Mouse (Mus musculus): ENCODE data around the gene Spata6. TPM values are rescaled to one million over a fixed set of nuclear protein-coding genes. Genes with fewer than 3 reads are reported as not detected.

The Spata6 gene
- polyA plus RNA-seq, 1 experiment: 8.2 TPM

DNA sequence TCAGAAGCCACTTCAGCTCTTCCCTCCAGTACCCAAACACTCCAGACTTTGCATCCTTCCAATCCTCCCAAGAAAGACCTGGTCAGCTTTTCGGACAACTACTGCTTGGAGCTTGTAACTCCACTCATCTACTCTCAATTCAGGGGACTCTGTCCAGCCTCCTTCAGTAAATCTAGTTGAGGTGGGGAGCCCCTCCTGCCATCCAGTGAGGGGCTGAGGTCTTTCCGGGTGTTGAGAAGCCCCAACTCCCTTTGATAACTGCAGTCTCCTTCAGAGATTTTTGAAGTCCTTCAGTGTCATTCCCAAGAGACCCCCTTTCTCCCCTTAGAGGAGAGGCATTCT is 849 bp downstream of the Spata6 start:
- H3K27ac ChIP-seq (ENCODE audit: insufficient read depth, low read length): no peak overlapping the region

DNA sequence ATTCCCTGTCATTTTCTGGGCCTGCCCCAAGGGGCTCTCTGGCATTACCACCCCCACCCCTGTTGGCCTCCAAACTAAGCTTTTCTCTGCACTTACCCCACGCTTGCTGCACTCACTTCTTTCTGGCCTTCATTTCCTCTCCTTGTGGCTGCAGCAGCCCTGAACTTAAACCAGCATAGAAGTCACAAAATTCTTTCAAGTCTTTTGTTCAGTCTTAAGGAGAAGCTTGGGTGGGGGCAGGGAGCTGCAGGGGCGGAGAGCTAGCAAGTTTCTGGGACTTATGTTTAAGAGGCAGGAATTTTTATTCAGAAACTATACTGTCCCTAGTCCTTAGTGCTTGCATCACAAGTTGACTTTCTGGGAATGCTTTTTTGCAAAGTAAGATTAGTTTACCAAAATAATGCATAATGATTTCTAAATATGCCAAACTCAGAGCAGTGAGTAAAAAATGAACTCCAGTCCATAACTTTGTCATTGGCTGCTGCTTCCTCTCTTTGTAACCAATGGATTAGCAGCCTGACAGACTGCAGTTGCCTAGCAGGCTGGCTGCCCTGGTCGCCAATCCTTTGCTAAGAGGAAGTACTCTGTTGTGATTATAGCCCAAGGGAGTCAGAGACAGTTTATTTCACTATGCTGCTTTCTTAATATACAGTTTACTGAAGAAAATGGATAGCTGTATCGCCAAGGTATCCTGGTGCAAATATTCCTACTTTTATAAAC is 1.5 kb downstream of the Spata6 start:
- TF ChIP-seq CTCF (IDR thresholded peaks at IDR 0.05; ENCODE audit: borderline replicate concordance, insufficient read depth, low read depth, low read length) (no peak), POLR2A (IDR thresholded peaks at IDR 0.05; ENCODE audit: borderline replicate concordance, insufficient read depth, low read length) (no peak)
- DNase-seq: no peak
- Histone ChIP-seq H3K27me3 (ENCODE audit: control insufficient read depth, insufficient read depth, low read length) (no peaks in the 10 kb centered on the region), H3K4me3 (replicated peaks; ENCODE audit: insufficient read depth, low read depth, low read length) (no peak overlapping the region), H3K27ac (ENCODE audit: insufficient read depth, low read length) (no peak overlapping the region), H3K4me1 (ENCODE audit: control insufficient read depth, insufficient read depth, low read length) (no peaks in the 10 kb centered on the region)
- 26% methylated on average over 4 of the region's 4 CpGs for WGBS

More for the DNA sequence above, 849 bp downstream of the Spata6 start:
- 19% methylated on average over 2 of the region's 2 CpGs for WGBS
- Histone ChIP-seq H3K4me3 (replicated peaks; ENCODE audit: insufficient read depth, low read depth, low read length) (no peak overlapping the region), H3K27me3 (ENCODE audit: control insufficient read depth, insufficient read depth, low read length) (no peaks in the 10 kb centered on the region), H3K4me1 (ENCODE audit: control insufficient read depth, insufficient read depth, low read length) (no peaks in the 10 kb centered on the region)
- no peak for DNase-seq
- TF ChIP-seq POLR2A (IDR thresholded peaks at IDR 0.05; ENCODE audit: borderline replicate concordance, insufficient read depth, low read length) (no peak), CTCF (IDR thresholded peaks at IDR 0.05; ENCODE audit: borderline replicate concordance, insufficient read depth, low read depth, low read length) (no peak)

DNA sequence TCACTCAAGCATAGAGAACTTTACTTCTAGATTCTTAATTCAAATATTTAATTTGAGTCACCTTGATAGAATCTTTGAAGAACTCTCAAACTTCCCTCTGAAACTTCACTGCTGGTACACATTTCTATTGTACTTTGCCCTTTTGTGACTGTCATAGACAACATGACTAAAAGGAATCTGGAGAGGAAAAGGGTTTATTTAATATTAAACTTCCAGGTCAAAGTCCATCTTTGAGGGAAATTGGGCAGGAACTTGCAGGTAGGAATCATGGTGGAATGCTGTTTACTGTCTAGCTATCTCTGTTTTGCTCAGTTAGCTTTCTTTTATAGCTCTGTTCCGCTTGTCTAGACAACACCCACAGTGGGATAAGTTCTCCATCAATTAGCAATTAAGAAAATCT is 17.8 kb downstream of the Spata6 start:
- Histone ChIP-seq H3K27me3 (ENCODE audit: control insufficient read depth, insufficient read depth, low read length) (no peaks in the 10 kb centered on the region), H3K4me1 (ENCODE audit: control insufficient read depth, insufficient read depth, low read length) (no peaks in the 10 kb centered on the region), H3K4me3 (replicated peaks; ENCODE audit: insufficient read depth, low read depth, low read length) (no peak overlapping the region), H3K27ac (ENCODE audit: insufficient read depth, low read length) (no peak overlapping the region)
- no peak for DNase-seq
- WGBS: 82% methylated on average over 1 of the region's 1 CpGs
- TF ChIP-seq CTCF (IDR thresholded peaks at IDR 0.05; ENCODE audit: borderline replicate concordance, insufficient read depth, low read depth, low read length): no peak
- no peak for TF ChIP-seq POLR2A (IDR thresholded peaks at IDR 0.05; ENCODE audit: borderline replicate concordance, insufficient read depth, low read length)

DNA sequence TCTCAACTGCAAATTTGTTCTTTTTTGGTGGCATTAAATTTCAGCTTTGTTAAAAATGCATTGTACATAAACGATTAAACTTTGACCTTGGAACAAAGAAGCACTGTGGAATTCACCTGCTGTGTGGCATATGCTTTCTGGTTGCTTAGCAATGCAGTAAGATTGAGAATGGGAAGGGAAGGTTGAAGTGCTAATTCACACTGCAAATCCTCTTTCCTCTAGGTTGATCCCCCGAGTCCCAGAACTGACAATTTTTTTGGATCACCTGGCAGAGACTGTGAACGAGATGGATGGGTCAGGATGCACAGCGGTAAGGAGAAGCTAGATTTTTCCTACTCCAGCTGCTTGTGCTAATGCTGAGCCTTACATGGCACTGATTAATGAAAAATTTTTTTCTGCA is 60.7 kb downstream of the Spata6 start:
- 25% methylated on average over 4 of the region's 4 CpGs for WGBS
- no peaks in the 10 kb centered on the region for H3K27me3 ChIP-seq (ENCODE audit: control insufficient read depth, insufficient read depth, low read length)
- no peak overlapping the region for H3K27ac ChIP-seq (ENCODE audit: insufficient read depth, low read length)
- no peak for DNase-seq
- H3K4me1 ChIP-seq (ENCODE audit: control insufficient read depth, insufficient read depth, low read length): no peaks in the 10 kb centered on the region
- TF ChIP-seq POLR2A (IDR thresholded peaks at IDR 0.05; ENCODE audit: borderline replicate concordance, insufficient read depth, low read length) (no peak), CTCF (IDR thresholded peaks at IDR 0.05; ENCODE audit: borderline replicate concordance, insufficient read depth, low read depth, low read length) (no peak)
- H3K4me3 ChIP-seq (replicated peaks; ENCODE audit: insufficient read depth, low read depth, low read length): no peak overlapping the region

DNA sequence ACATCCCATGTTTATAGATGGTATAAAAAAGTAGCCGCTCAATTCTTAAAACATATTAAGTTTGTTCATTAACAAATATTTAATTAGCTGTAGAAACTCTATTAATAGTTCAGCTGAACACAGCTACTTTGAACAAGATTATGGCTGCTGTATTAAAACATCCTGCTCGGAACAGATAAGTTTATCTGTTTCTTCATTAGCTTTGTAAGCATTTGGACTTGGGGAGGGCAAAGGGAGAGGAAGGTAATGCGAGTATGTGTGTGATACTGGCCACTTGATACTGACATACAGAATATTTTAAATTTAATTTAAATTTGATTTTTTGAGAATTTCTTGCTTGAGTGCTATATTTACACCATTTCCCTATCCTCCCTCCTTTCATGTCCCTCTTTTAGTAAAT is 80.1 kb downstream of the Spata6 start:
- Histone ChIP-seq H3K27ac (ENCODE audit: insufficient read depth, low read length) (no peak overlapping the region), H3K4me3 (replicated peaks; ENCODE audit: insufficient read depth, low read depth, low read length) (no peak overlapping the region), H3K27me3 (ENCODE audit: control insufficient read depth, insufficient read depth, low read length) (no peaks in the 10 kb centered on the region), H3K4me1 (ENCODE audit: control insufficient read depth, insufficient read depth, low read length) (no peaks in the 10 kb centered on the region)
- TF ChIP-seq CTCF (IDR thresholded peaks at IDR 0.05; ENCODE audit: borderline replicate concordance, insufficient read depth, low read depth, low read length) (no peak), POLR2A (IDR thresholded peaks at IDR 0.05; ENCODE audit: borderline replicate concordance, insufficient read depth, low read length) (no peak)
- no peak for DNase-seq
- WGBS: 97% methylated on average over 3 of the region's 3 CpGs

DNA sequence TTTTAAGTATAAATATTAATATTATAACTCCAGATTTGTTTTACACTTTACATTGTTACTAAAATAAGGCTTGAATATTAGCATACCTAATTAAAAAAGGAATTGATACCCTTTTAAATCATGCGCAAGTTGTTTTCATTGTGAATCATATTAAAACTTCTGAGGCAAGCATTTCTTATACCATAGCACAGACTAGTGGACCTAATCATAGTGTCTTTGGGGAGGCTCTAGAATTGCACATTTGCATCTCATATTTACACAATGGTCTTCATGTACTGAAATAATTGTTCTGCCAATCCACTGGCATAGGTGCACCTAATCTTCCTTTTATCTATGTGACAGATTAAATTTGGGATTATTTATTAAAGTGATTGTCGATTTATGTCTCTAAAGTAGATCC is 83.4 kb downstream of the Spata6 start:
- WGBS: 94% methylated on average over 2 of the region's 2 CpGs

DNA sequence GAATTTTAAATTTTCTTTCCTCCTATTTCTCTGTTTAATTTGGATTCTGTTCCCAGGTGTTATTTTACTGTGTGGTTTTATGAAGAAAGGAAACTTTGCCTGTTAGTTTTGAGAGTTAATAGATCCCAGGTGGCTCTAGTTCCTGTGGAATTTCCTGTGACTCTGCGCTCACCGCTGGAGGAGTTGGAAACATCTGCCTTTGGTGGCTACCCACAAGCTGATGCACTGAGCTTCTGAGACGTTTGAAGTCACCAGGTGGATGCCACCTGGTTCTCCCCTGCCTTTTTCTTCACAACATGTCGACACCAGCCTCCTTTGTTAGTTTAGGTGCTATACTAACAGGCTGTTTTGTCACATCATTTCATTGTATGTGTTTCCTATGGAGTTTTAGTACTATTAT is 97.7 kb downstream of the Spata6 start:
- no peak overlapping the region for H3K27ac ChIP-seq (ENCODE audit: insufficient read depth, low read length)
- WGBS: 71% methylated on average over 4 of the region's 4 CpGs
- TF ChIP-seq CTCF (IDR thresholded peaks at IDR 0.05; ENCODE audit: borderline replicate concordance, insufficient read depth, low read depth, low read length): no peak
- TF ChIP-seq POLR2A (IDR thresholded peaks at IDR 0.05; ENCODE audit: borderline replicate concordance, insufficient read depth, low read length): no peak
- no peaks in the 10 kb centered on the region for H3K27me3 ChIP-seq (ENCODE audit: control insufficient read depth, insufficient read depth, low read length)
- DNase-seq: no peak
- H3K4me1 ChIP-seq (ENCODE audit: control insufficient read depth, insufficient read depth, low read length): no peaks in the 10 kb centered on the region
- H3K4me3 ChIP-seq (replicated peaks; ENCODE audit: insufficient read depth, low read depth, low read length): no peak overlapping the region

More for the DNA sequence above, 83.4 kb downstream of the Spata6 start:
- Histone ChIP-seq H3K4me3 (replicated peaks; ENCODE audit: insufficient read depth, low read depth, low read length) (no peak overlapping the region), H3K27me3 (ENCODE audit: control insufficient read depth, insufficient read depth, low read length) (no peaks in the 10 kb centered on the region), H3K27ac (ENCODE audit: insufficient read depth, low read length) (no peak overlapping the region), H3K4me1 (ENCODE audit: control insufficient read depth, insufficient read depth, low read length) (no peaks in the 10 kb centered on the region)
- no peak for DNase-seq
- TF ChIP-seq POLR2A (IDR thresholded peaks at IDR 0.05; ENCODE audit: borderline replicate concordance, insufficient read depth, low read length) (no peak), CTCF (IDR thresholded peaks at IDR 0.05; ENCODE audit: borderline replicate concordance, insufficient read depth, low read depth, low read length) (no peak)

DNA sequence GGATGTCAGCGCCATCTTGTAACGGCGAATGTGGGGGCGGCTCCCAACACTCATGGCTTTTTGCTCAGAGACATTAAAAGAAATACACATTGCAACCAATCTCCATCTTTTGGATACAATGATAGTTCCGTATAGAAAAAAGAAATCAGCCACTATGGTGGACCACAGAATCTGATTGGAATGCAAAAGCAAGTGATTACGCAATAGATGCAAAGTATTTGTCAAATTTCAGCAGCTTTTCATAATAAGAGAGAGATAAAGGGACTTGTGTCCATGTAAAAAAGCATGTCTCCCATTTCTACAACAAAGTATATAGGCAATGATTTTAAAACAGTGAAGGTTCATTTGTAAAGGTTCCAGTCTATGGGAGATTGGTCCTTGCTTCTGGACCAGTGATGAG is 119.1 kb downstream of the Spata6 start:
- H3K27ac ChIP-seq (ENCODE audit: insufficient read depth, low read length): no peak overlapping the region

More for the DNA sequence above, 119.1 kb downstream of the Spata6 start:
- H3K27me3 ChIP-seq (ENCODE audit: control insufficient read depth, insufficient read depth, low read length): no peaks in the 10 kb centered on the region
- DNase-seq: no peak
- H3K4me3 ChIP-seq (replicated peaks; ENCODE audit: insufficient read depth, low read depth, low read length): no peak overlapping the region
- 95% methylated on average over 6 of the region's 6 CpGs for WGBS
- TF ChIP-seq CTCF (IDR thresholded peaks at IDR 0.05; ENCODE audit: borderline replicate concordance, insufficient read depth, low read depth, low read length) (no peak), POLR2A (IDR thresholded peaks at IDR 0.05; ENCODE audit: borderline replicate concordance, insufficient read depth, low read length) (no peak)
- H3K4me1 ChIP-seq (ENCODE audit: control insufficient read depth, insufficient read depth, low read length): no peaks in the 10 kb centered on the region

Data from cerebellum, adult 2 months (tissue).